Mouse (Mus musculus): ENCODE data around the gene Pik3r2.

Pik3r2 gene

DNA sequence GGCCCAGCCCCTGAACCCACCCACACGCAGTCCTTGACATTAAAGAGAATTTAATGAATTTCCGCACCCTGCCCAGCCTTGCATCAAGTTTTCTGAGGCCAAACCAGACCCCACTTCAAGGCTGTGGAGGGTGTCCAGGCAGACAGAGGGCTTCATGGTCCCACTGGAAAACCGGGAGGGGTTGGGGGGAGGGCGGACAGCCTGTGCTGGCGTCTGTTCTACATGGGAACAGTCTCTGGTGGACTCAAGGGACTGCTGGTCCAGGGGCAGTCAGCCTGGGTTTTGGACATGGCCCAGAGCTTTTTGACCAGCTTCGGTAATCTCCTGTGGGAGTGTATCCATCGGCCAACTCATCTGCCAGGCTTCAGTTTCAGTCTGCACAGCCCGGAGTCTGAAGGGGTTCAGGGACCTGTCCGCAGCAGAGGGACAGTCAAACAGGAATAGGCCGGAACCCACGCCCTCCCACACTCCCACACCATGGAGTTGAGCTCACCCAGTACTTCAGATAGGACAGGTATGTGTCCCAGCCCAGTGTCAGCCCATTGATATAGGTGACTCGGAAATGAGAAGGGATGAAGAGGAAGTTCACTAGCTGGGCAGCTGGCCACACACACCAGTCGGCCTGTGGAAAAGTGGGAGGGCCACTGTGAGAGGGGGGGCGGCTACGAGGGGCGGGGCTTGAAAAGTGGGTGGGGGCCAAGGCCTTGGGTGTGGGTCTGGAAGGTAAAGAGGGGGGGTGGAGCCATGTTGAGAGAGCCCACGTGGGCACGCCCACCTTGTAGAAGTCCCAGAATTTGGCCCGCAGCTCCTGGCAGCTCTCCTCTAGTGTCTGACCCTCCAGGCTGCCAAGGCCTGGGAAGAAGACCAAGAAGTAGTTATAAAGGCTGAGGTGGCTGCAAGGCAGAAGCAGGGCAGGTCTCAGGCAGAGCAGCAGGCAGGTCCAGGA is 17.6 kb downstream of the Pik3r2 start:
- DNase-seq (ENCODE audit: extremely low read depth, insufficient read length, low spot score): peak; percentile 74

DNA sequence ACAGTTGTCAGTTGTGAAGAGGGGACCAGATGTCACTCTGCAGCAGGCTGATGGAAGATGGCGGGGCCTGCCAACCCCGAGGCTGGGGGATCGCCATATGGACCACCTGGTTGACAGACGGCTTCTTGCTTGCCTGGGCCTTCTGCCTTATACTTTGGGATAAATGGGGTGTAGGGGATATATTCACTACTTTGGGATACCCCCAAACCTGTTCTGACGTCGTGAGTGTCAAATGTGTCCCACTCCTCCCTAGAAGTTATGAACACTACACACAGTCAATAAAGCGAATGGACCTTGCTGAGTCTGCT is 18.3 kb downstream of the Pik3r2 start:
- DNase-seq (ENCODE audit: extremely low read depth, insufficient read length, low spot score): no peak

DNA sequence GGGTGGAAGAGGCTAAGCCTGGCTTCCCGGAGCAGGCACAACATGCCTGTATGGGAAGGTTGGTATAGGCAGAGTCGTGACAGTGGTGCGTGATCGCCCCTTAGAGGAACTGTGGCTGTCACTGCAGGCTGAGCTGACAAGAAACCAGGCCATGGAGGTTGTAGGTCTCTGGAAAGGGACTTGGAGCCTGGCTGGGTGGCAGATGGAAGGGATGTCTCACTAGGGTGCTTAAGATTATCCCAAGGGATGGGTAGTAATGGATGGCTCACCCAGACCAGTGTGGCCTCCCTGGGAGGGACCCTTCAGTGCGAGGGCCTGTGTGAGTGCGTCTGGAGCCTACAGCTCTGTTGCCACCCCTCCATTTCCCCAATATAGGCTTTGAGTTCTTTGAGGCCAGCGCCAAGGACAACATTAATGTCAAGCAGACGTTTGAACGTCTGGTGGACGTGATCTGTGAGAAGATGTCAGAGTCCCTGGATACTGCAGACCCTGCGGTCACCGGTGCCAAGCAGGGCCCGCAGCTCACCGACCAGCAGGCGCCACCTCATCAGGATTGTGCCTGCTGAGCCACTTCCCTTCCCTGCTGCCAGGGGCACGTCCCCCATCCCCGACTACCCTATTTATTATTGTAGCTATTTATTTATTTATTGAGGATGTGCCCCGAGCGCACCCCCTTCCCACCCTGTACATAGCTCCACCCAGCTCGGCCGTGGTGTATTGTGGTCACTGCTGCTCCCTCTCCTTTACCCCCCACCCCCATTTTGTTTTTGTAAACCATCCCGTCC is 18.8 kb downstream of the Pik3r2 start:
- no peak for DNase-seq (ENCODE audit: extremely low read depth, insufficient read length, low spot score)

DNA sequence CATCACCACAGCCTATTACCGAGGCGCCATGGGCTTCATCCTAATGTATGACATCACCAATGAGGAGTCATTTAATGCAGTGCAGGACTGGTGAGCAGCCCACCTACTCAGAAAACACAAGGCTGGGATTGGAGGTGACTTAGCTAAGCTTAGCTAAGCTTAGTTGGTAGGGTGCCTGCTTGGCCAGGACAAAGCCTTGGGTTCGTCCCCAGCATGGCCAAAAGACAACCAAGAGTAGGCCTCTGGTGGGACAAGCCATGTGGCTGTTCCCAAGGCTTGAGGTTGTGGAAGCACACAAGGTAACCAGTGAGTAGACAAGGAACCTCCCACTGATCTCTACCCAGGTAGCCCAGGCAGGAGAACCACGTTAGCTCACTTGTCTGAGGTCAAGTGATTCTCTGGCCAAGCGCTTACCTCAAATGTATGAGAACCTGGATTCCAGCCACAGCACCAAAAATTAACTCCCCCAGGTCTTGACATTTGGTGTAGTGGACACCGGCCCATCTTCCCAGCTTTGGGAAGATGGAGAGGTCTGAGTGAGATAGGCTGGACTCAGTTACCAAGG is 20.0 kb downstream of the Pik3r2 start:
- DNase-seq (ENCODE audit: extremely low read depth, insufficient read length, low spot score): no peak

DNA sequence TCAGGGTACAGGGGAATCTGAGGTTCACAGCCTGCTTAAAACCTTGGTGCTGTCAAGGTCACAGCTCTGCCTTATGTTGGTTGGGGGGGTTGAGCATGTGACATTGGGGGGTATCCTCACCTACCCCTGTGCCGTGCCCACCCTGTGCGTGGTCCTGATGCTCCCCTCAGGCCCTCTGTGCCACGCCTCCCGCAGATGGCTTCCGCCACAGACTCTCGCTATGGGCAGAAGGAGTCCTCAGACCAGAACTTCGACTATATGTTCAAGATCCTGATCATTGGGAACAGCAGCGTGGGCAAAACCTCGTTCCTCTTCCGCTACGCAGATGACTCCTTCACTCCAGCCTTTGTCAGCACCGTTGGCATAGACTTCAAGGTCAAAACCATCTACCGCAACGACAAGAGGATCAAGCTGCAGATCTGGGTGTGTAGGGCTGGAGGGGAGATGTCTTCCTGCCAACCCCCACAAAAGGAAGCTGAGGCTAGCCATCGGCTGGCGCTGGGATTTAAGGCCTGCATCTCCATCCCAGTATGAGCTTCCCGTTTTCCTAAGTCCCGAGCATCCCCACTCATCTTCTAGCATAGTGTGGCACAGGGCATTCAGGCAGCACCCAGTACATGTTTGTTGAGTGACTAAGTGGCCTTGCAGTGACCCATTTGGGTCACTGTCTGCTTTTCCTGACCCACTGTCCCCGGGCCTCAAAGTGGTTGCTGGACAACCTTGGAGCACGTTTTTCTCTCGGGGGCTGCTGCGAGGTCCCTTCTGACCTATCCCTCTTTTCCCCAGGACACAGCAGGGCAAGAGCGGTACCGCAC is 20.6 kb downstream of the Pik3r2 start:
- no peak for DNase-seq (ENCODE audit: extremely low read depth, insufficient read length, low spot score)

DNA sequence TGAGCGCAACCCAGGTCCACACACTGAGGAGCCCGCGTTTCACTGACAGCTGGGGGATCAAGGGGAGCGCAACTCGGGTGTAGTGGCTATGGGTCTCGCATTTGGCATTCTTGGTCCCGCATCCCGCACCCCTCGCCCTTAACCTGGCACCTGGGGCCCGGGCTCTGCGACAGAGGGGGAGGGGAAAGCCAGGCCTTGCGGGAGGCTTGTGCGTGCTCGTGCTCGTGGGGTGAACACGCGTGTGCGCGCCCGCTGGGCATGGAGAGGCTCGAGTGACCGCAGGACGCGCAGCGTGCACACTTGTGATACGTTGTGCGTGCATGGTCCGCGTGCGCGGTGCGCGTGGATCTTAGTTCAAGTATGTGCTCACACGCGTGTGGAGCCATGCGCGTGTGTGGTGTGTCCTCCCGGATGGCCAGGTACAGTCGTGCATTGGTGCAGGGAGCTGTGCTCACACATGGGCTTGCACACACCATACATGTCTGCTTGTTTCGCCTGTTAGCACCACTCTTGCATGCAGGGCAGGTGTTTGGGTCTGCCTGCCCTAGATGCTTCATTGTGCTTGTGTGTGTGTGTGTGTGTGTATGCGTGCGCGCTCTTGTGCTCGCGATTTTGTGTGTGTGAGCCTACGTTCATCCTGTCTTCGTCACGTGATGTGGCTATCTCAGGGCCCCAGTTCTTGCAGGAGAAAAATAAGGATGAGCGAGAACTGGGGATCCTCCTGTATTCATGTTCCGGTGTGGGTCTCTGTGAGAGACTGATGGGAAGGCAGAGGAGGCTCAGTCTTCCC is 21.4 kb downstream of the Pik3r2 start:
- DNase-seq (ENCODE audit: extremely low read depth, insufficient read length, low spot score): peak; percentile 81

DNA sequence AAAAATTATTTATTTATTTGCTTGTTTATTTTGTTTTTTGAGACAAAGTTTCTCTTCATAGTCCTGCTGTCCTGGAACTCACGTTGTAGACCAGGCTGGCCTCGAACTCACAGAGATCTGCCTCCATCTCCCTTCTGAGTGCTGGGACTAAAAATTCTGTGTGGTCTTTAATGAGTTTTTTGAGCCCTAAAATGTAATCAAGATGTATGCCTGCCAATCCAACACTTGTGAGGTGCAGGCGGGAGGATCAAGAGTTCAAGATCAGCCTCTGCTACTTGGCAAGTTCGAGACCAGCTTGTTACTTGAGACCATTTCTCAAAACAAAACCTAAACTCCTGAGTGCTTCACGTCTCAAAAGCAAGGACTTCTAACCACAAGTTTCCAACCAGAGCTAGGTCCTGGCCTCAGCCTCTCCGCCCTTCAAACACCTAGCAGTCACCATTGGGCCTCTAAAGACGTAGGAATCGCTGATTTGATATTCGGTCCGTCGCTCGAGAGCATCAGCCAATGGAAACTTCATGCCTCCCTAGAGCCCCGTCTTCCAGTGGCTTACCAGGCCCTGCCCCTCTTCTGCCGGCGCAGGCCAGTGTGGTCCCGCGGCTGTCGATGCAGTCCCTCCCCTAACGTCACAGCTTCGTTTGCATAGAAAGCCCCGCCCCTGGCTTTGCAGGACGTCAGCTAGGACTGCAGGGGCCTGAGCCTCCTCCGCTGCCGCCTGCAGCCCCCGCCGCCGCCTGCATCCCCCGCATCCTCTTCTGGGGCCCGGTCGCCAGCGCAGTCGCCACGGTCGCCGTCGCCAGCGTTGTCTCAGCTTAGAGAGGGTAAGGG is 22.3 kb downstream of the Pik3r2 start, which contains the start of gene Rab3a:
Gene Rab3a (plus strand): TSS at position 637 of the 828 bp plus-strand sequence.
- peak; percentile 96 for DNase-seq (ENCODE audit: extremely low read depth, insufficient read length, low spot score)

DNA sequence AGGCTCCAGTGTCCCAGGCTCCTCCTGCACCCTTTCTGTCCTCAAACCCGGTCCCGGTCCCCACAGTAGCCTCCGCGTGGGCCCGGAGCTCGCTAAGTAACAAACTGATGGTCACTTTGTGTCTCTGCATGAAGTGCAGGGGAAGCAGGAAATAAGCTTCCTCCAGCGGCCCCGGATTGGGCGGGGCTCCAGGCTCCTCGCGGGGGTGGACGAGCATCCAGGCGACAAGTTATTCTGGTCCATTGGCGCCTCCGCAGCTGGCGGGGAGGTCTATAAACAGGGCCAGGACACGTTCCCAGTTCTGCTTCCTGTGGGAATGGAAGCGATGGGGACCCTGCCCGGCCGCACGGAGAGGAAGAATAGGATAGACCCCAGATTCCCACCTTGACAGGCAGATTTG is 23.4 kb downstream of the Pik3r2 start:
- DNase-seq (ENCODE audit: extremely low read depth, insufficient read length, low spot score): peak; percentile 80

DNA sequence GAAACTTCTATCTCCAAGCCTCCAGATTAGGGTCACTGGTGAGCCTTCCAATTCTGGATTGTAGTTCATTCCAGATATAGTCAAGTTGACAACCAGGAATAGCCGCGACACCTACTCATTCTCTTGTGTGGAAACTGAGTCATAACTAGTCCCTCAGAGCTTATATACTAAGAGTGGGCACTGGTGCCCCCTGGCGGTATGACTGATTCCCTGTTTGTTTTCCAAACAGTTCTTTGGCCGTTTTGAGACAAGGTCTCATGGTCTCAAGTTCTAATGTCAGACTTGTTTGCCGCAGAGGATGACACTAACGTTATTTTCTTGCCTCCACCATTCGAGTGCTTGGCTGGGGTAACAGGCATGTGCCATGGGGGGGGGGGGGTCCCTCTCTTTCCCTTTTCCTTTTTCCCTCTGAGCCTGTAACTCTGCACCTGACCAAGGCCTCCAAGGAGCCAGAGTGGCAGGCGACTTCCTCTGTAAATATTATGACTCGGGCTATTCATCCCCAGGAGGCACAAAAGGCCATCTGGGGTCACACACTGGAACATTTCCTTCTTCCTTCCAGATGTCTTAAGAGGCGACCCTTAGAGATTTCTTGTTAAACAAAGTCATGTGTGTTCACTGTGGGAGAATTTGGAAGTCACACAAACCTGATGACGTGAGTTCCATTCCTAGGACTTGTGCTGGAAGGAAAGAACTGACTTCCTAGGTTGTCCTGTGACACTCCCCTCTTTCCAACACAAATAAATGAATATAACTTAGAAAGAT is 24.3 kb downstream of the Pik3r2 start:
- DNase-seq (ENCODE audit: extremely low read depth, insufficient read length, low spot score): no peak

DNA sequence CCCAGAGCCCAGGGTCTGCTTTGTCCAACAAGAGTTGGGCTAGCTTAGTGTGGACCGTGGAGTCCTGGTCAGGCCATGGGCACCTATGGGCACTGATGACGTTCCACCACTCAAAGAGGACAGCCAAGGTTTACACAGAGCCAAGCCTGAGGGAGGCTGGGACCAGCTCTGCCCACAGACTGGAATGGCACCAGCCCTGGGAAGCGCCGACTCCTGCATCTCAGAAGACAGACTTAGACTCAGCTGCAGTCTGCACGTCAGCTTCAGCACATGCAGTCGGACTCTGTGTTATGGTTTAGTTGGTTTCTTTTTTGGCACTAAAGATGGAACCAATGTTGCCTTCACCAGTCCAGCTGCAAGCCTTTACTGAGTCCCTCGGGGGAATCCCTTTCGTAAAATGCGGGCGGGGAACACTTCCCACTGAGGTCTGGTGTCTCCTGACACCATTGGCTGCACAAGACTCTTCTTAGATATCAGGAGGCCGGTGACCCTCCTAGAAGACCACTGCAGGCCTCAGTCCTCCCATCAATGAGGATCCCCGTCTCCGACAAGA is 26.3 kb downstream of the Pik3r2 start:
- no peak for DNase-seq (ENCODE audit: extremely low read depth, insufficient read length, low spot score)

DNA sequence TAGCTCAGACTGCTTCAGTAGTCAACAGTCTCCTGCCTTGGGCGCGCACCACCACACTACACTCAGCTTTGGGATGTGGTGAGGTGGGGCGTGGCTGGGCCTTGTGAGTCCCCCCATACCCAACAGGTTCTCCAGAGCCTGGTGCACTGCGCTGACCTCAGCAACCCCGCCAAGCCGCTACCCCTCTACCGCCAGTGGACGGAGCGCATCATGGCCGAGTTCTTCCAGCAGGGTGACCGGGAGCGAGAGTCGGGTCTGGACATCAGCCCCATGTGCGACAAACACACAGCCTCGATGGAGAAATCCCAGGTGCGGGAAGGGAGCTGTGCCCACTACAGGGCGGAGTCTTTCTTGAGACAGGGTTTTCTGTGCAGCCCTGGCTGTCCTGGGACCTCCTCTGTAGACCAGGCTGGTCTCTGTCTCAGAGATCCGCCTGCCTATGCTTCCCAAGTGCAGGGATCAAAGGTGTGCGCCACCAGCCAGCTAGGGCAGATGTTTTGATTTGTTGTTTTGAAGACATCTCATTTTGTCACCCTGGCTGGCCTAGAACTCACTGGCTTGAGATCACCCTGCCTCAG is 27.3 kb downstream of the Pik3r2 start:
- DNase-seq (ENCODE audit: extremely low read depth, insufficient read length, low spot score): no peak

DNA sequence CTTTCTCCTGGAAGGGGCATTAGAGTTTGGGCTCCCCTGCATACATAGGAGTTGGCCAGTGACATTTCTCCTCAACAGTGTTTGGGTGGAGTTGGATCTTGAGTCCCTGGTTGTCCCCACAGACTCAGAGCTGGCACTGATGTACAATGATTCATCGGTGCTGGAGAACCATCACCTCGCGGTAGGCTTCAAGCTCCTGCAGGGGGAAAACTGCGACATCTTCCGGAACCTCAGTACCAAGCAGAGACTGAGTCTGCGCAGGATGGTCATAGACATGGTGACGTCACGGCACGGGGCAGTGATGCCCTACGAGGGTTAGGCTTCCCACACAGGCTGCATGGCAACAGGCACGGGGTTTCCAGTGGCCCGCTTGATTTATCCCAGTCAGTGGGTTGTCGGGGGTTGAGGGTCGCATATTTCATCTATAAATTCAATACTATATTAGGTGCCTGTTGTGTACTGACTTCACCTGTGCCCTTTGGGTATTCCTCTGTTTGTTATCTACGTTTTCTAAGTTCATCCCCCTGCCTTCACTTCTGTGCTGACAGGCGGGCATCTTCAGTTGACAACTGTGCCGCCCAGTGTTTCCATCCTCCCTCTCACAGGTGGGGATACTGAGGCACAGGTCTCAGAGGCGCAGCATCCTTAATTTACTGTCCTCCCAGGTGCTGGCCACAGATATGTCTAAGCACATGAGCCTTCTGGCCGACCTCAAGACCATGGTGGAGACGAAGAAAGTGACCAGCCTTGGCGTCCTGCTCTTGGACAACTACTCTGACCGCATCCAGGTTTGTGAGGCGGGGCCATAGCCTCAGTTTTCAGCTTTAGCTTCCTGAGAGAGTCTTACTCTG is 28.0 kb downstream of the Pik3r2 start:
- no peak for DNase-seq (ENCODE audit: extremely low read depth, insufficient read length, low spot score)

DNA sequence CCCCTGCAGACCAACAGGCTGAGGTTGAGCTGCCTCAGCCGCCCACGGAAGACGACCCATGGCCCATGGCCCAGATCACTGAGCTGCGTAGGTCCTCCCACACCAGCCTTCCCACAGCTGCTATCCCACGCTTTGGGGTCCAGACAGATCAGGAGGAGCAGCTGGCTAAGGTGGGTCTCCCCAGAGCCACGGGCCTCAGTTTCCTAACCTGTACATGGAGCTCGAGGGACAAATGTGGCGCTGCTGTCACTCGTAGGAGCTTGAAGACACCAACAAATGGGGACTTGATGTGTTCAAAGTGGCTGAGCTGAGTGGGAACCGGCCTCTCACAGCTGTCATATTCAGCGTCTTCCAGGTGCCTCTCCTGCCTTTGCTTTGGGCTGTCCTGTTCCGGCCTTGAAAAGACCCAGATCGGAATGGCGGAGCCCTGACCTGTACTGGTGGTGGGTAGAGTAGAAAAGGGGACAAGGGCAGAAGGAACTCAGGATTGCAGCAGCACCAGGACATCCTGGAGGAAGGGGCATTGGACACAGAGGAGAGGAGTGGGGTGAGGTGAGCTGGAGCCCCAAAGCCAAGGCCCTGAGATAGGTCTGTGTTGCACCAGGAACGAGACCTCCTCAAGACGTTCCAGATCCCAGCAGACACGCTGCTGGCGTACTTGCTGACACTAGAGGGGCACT is 29.2 kb downstream of the Pik3r2 start:
- no peak for DNase-seq (ENCODE audit: extremely low read depth, insufficient read length, low spot score)

DNA sequence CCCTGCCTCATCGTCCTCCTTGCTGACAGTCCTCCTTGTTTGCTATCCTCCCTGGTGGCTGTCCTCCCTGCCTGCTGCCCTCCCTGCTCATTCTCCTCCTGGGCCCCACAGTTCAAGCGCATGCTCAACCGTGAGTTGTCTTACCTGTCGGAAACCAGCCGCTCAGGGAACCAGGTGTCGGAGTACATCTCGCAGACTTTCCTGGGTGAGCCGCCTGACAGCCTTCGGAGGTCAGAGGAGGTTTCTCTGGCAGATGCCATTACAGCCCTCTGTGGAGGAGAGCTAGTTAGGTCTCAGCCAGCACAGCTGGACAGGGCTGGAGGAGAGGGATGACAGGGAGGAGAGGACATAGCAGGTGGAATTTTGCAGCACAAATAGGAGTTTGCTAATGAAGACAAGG is 29.8 kb downstream of the Pik3r2 start:
- no peak for DNase-seq (ENCODE audit: extremely low read depth, insufficient read length, low spot score)

DNA sequence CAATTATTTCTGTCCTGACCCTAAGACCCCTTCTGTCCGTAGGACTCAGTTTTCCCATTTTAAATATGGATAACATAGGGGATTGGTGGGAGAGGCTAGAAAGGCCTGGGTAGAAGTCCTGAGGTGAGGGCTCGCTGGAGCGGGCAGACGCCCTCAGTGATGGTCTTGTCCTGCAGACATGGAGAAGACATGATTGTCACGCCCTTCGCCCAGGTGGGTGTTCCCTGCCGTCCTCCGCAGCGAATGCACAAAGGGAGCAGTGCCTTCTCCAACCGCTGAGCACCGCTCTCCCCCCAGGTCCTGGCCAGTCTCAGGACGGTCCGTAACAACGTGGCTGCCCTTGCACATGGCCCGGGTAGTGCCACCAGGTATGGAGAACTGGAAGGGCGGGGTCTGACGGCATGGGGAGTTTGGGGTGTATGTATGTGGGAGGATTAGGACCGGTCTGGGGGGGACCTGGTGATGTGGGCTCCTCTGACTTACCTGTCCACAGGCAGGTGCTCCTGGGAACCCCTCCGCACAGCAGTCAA is 30.8 kb downstream of the Pik3r2 start:
- DNase-seq (ENCODE audit: extremely low read depth, insufficient read length, low spot score): no peak

DNA sequence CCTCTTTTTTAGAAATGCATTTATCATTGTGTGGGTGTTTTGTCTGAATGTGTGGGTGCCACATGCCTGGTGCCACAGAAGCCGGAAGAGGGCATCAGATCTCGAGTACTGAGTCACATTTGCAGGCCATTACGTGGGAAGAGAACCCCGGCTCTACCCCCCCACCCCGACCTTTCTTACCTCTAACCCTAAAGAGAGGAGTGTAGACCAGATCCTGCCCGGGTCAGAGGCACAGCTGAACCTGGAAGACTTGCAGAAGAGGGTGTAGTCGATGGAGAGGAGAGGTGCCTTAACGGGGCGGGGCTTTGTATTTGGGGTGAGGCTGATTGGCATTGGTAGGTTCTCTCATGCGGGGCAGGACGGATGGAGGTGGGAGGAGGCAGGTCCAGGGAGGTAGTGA is 31.7 kb downstream of the Pik3r2 start:
- DNase-seq (ENCODE audit: extremely low read depth, insufficient read length, low spot score): no peak

All from 3134 (cell line).